Mouse (Mus musculus) lung, postnatal 36 days (tissue): Measurements from ENCODE around the gene Csf2rb2.
"Not testable (repeated sequence)": the region's sequence is repeated elsewhere in the genome, so short reads cannot be mapped to it uniquely, and the experiment has no call there.

Experiments
- DNase-seq: peaks from one replicate; pipeline ENCODE4 v3.0.0; 2022; ENCODE audit warnings: mixed read lengths

Csf2rb2 gene

DNA sequence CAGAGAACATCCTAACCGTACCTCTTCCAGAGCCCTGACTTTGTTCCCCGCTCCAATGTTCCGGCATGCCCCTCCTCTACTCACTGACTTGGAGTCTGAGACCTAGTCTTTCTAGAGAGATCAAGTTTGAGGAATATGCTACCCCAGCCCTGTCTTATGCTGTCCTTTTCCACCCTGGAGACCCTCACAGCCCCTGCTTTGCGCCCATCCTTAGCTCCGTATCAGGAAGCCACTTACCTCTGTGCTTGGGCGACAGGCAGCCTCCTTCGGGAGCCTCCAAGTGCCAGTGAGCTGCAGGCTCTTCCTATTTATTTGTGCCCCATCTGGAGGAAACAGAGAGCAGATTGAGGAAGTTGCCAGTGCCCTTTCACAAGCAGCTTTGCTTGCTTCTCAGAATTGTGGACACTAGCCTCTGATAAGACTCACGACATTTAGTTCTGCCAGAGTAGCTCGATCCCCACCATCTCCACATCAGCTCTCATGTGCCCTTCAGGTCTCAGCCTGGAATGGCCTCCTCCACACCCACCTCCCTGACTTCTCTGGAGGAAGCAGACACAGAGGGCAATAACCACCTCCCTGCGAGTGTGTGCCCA, at the start of gene Csf2rb2:
Gene Csf2rb2, minus strand, starts transcription at position 381 of the 593 bp plus-strand sequence.
- DNase-seq: peak; percentile 54

DNA sequence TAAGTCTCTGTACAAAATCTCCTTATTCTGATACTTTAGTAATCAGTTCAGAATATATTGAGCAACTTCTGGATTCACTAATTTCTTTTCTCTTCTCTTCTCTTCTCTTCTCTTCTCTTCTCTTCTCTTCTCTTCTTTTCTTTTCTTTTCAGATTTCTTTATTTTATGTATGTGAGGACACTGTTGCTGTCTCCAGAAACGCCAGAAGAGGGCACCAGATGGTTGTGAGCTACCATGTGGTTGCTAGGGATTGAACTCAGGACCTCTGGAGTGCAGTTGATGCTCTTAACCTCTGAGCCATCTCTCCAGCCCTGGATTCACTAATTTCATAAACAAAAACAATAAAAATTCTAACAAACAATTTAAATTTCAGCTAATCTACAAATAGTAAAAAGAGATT, 49.4 kb upstream of the Csf2rb2 start:
- peak; percentile 84 for DNase-seq

GRCm38 (mm10) chr15:78351586-78352165, 46.2 kb upstream of the Csf2rb2 start:
- DNase-seq: peak; percentile 39

GRCm38 (mm10) chr15:78344567-78344966, 39.0 kb upstream of the Csf2rb2 start:
- DNase-seq: no peak

- no peak for DNase-seq
Observed at GRCm38 (mm10) chr15:78343683-78344082, 38.2 kb upstream of the Csf2rb2 start.

GRCm38 (mm10) chr15:78340919-78341318, 35.4 kb upstream of the Csf2rb2 start:
- not testable (repeated sequence) for DNase-seq

DNA sequence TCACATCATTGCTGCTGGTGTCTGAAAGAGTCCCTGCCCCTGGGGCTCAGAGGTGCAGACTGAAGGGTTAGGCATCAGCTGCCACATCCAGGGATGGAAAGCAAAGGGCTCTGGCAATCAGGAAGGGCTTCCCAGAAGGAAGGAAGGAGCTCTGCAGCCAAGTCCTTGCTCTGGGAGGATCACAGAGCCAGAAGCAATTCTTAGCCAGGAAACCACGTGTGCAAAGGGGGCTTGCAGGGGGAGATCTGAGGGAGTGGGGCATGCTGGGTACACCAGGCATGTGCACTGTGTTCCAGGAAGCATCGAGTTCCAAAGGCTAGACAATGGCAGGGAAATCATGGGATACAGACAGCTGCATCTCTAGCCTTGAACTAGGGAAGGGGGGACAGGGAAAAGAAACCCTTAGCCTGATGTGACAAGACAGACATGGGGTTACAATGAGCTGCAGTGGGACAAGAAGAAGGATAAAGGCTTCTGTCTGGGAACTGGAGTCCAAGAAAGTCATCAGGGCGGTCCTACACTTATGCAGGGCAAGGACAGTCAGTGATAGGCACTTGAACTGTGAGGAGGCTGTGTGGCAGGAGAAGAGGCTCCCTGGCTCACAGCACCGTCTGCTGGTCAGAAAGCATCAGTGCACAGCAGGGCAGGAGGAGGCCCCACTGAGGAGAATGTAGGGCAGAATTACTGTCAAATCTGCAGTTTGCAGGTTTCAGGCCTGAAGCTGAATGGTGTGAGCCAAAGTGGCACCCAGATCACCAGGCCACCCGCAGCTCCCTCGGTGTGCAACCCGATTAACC, 34.3 kb upstream of the Csf2rb2 start:
- peak; percentile 59 for DNase-seq

DNA sequence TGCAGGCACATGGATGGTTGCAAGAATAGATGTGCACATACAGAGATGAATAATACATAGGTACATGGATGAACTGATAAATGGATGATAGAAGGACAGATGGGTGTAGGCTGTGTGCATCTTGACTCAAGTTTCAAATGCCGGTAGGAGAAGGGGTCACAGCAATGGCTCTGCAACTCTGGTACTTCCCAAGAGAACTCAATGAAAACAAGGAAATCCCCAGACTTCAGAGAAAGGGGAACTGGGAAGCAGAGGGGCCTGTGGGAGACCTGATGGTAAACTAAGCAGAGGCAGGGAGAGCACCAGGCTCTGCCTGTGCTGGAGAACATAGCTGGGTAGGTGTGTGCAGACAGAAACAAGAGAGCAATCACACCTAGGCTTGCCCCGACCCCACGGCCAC, 28.9 kb upstream of the Csf2rb2 start:
- DNase-seq: no peak

GRCm38 (mm10) chr15:78332981-78333380, 27.5 kb upstream of the Csf2rb2 start:
- no peak for DNase-seq

GRCm38 (mm10) chr15:78331523-78332340, 26.2 kb upstream of the Csf2rb2 start:
- DNase-seq: peak; percentile 47

DNA sequence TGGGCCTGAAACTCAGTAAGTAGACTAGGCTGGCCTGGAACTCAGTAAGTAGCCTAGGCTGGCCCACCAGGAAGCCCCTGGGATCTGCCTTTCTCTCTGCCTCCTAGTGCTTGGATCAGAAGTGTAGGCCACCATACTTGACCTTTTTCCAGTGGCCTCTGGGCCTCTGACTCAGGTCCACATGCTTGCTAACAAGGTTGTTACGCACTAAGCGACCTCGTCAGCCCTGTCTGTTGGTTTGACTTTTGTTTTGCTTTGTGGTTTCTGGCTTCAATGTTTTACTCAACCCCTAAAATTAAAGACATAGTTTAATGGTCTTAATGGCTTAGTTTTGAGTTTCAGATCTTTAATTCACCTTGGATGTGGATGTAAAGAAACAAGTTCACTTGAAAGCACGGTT, 25.2 kb upstream of the Csf2rb2 start:
- DNase-seq: no peak

- DNase-seq: not testable (repeated sequence)
Observed at GRCm38 (mm10) chr15:78329972-78330371, 24.5 kb upstream of the Csf2rb2 start.

DNA sequence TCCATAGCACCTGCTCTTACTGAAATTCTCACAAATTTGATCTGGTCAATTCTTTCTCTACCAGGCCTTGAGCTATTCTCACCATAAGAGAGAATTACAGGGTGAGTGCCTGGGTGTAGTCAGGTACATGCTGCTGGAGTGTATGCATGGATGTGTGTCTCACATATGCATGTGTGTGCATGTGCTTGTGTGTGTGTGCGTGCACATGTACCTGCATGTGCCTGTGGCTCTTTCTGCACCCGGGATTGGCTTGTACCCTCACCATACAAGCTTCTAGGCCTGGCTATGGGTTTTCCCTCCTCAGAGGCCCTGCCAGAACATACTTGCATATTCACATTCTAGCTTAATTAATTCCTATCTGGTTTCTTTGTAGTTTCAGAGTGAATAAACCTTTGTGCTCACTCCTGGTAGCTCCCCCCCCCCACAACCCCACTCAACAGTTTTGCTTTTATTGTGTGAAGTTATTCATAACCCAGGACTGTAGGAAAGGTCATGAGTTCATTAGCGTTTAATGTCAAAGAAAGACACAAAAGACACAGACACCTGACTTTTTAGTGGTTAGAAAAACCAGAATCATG, 23.1 kb upstream of the Csf2rb2 start:
- no peak for DNase-seq

GRCm38 (mm10) chr15:78327753-78328341, 22.3 kb upstream of the Csf2rb2 start:
- not testable (repeated sequence) for DNase-seq

DNA sequence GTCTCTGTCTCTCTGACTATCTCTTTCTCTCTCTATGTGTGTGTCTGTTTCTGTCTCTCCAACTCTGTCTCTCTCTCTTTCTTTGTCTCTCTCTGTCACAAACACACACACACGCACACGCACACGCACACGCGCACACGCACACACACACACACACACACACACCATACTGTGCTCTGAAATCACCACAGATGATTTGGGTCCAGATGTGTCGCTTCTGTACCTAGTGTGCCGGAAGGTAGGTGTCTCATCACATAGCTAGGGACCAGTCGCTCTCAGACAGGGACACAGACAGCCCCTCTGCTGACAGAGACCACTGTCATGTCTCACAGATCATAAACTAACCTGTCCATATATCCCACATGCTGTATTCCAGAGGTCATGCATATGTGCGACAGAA, 21.2 kb upstream of the Csf2rb2 start:
- no peak for DNase-seq

DNA sequence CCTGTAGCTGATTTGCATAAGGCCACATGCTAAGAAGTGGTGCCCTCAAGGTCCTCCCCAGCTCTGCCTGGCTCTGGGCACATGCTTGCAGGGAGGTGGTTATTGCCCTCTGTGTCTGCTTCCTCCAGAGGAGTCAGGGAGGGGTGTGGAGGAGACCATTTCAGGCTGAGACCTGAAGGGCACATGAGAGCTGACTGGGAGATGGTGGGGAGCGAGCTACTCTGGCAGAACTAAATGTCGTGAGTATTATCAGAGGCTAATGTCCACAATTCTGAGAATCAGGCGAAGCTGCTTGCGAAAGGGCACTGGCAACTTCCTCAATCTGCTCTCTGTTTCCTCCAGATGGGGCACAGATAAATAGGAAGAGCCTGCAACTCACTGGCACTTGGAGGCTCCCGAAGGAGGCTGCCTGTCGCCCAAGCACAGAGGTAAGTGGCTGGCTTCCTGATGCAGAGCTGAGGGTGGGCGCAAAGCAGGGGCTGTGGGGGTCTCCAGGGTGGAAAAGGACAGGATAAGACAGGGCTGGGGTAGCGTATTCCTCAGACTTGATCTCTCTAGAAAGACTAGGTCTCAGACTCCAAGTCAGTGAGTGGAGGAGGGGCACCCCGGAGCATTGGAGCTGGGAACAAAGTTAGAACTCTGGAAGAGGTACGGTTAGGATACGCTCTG, 20.3 kb upstream of the Csf2rb2 start, which contains the start of gene Csf2rb:
Gene Csf2rb, plus strand, starts transcription at position 82 of the 669 bp plus-strand sequence.
- peak; percentile 79 for DNase-seq

DNA sequence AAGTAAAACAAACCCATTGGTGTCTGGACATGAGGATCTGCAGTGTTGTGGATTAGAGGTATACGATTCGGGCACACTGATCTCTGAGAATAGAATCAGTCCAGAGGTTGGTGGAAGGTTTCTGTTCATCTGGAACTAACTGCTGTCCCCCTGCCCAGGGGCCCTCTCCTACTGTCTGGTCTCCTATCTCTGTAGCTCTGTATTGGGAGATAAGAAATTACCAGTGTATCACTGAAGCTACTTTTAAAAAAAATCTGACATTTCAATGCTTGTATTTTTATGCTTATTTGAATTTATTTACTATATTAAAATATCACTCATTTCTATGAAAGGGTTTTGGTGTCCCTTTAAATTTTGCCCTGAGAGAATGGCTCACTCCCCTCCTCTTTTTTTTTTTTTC, 18.8 kb upstream of the Csf2rb2 start:
- no peak for DNase-seq

- no peak for DNase-seq
Observed at GRCm38 (mm10) chr15:78323366-78323765, 17.8 kb upstream of the Csf2rb2 start.

GRCm38 (mm10) chr15:78320825-78321496, 15.4 kb upstream of the Csf2rb2 start:
- peak; percentile 84 for DNase-seq

GRCm38 (mm10) chr15:78318338-78319171, 13.0 kb upstream of the Csf2rb2 start:
- not testable (repeated sequence) for DNase-seq
